Mouse (Mus musculus) midbrain, embryonic 13.5 days (tissue): ENCODE measurements at regions not wholly inside any gene's neighbourhood (a gene's known extent, or its start where the extent isn't known, plus 50 kb on each side); places are given as distances from the start of the nearest gene placed in this dataset.
A peak's percentile ranks its signal among the peaks of the same experiment; 100 is the strongest.

Experiments used
- ATAC-seq: fragments of 200-750 bp; cut with Nextera tagmentation; 2 replicates; pipeline ENCODE4 v1.8.0; 2017; ENCODE audit warnings: mild to moderate bottlenecking, moderate TSS enrichment, moderate library complexity
- H3K27ac ChIP-seq: fragments of 300-500 bp; sonication (generic); 2 replicates; pipeline ENCODE4 v1.5.1; 2015; ENCODE audit warnings: inconsistent platforms, mild to moderate bottlenecking, moderate library complexity
- H3K27me3 ChIP-seq: fragments of 300-500 bp; sonication (generic); 2 replicates; pipeline ENCODE4 v1.6.1; 2015; ENCODE audit warnings: mild to moderate bottlenecking, inconsistent platforms
- H3K36me3 ChIP-seq: fragments of 300-500 bp; sonication (generic); 2 replicates; pipeline ENCODE4 v1.6.1; 2015; ENCODE audit warnings: mild to moderate bottlenecking, inconsistent platforms
- H3K4me1 ChIP-seq: fragments of 300-500 bp; sonication (generic); replicated peaks from 2 replicates; pipeline ENCODE4 v1.6.1; 2015; ENCODE audit warnings: inconsistent platforms
- H3K4me2 ChIP-seq: fragments of 300-500 bp; sonication (generic); replicated peaks from 2 replicates; pipeline ENCODE4 v1.6.1; 2015; ENCODE audit warnings: moderate library complexity, mild to moderate bottlenecking, inconsistent platforms
- H3K4me3 ChIP-seq: fragments of 300-500 bp; sonication (generic); replicated peaks from 2 replicates; pipeline ENCODE4 v1.5.1; 2015; ENCODE audit warnings: mild to moderate bottlenecking, inconsistent platforms
- H3K9ac ChIP-seq: fragments of 300-500 bp; sonication (generic); replicated peaks from 2 replicates; pipeline ENCODE4 v1.6.1; 2015; ENCODE audit warnings: mild to moderate bottlenecking, inconsistent platforms
- H3K9me3 ChIP-seq: fragments of 300-500 bp; sonication (generic); 2 replicates; pipeline ENCODE4 v1.6.1; 2016; ENCODE audit warnings: mild to moderate bottlenecking, inconsistent platforms
- WGBS: fragments of 180-500 bp; shearing (Covaris S2); methylation state at CpG from one replicate; pipeline ENCODE4 v1.1.7; 2015; 5-methylcytosine and 5-hydroxymethylcytosine counted together

- H3K9ac ChIP-seq: no peak overlapping the region
- no peak for ATAC-seq
- H3K27ac ChIP-seq: no peak overlapping the region
- no peak overlapping the region for H3K4me2 ChIP-seq
- H3K36me3 ChIP-seq: no peaks in the 10 kb centered on the region
- H3K4me1 ChIP-seq: no peaks in the 10 kb centered on the region
- no peak overlapping the region for H3K4me3 ChIP-seq
- H3K27me3 ChIP-seq: no peaks in the 10 kb centered on the region
- H3K9me3 ChIP-seq: no peaks in the 10 kb centered on the region
Observed at GRCm38 (mm10) chr13:75503394-75503793, 203.2 kb upstream of the Ell2 start.

- ATAC-seq: no peak
Observed at GRCm38 (mm10) chr13:75514315-75515020, 192.1 kb upstream of the Ell2 start.

GRCm38 (mm10) chr13:75523293-75524278, 183.0 kb upstream of the Ell2 start:
- no peak overlapping the region for H3K27ac ChIP-seq
- H3K9me3 ChIP-seq: no peaks in the 10 kb centered on the region
- H3K9ac ChIP-seq: no peak overlapping the region
- H3K27me3 ChIP-seq: no peaks in the 10 kb centered on the region
- H3K4me1 ChIP-seq: no peaks in the 10 kb centered on the region
- 84% methylated on average over 4 of the region's 4 CpGs for WGBS
- no peak overlapping the region for H3K4me2 ChIP-seq
- no peaks in the 10 kb centered on the region for H3K36me3 ChIP-seq
- no peak overlapping the region for H3K4me3 ChIP-seq
- ATAC-seq: peak; percentile 45; the same call in 1 of the 2 replicates

More at GRCm38 (mm10) chr13:75514315-75515020, 192.1 kb upstream of the Ell2 start:
- no peaks in the 10 kb centered on the region for H3K36me3 ChIP-seq
- no peak overlapping the region for H3K27ac ChIP-seq
- no peak overlapping the region for H3K9ac ChIP-seq
- no peak overlapping the region for H3K4me3 ChIP-seq
- no peaks in the 10 kb centered on the region for H3K4me1 ChIP-seq
- no peaks in the 10 kb centered on the region for H3K27me3 ChIP-seq
- H3K4me2 ChIP-seq: no peak overlapping the region
- no peaks in the 10 kb centered on the region for H3K9me3 ChIP-seq
- WGBS: 44% methylated on average over 1 of the region's 1 CpGs

GRCm38 (mm10) chr13:75524481-75524880, 182.1 kb upstream of the Ell2 start:
- Histone ChIP-seq H3K4me3 (no peak overlapping the region), H3K4me1 (no peaks in the 10 kb centered on the region), H3K4me2 (no peak overlapping the region), H3K9ac (no peak overlapping the region), H3K9me3 (no peaks in the 10 kb centered on the region), H3K27me3 (no peaks in the 10 kb centered on the region), H3K27ac (no peak overlapping the region), H3K36me3 (no peaks in the 10 kb centered on the region)
- 94% methylated on average over 4 of the region's 4 CpGs for WGBS
- no peak for ATAC-seq

- Histone ChIP-seq H3K4me1 (no peaks in the 10 kb centered on the region), H3K9ac (no peak overlapping the region), H3K27ac (no peak overlapping the region), H3K4me3 (no peak overlapping the region), H3K36me3 (no peaks in the 10 kb centered on the region), H3K27me3 (no peaks in the 10 kb centered on the region), H3K4me2 (no peak overlapping the region), H3K9me3 (no peaks in the 10 kb centered on the region)
- no peak for ATAC-seq
- 92% methylated on average over 1 of the region's 1 CpGs for WGBS
Observed at GRCm38 (mm10) chr13:75531566-75531965, 175.0 kb upstream of the Ell2 start.

GRCm38 (mm10) chr13:75541446-75541845, 165.1 kb upstream of the Ell2 start:
- no peaks in the 10 kb centered on the region for H3K4me1 ChIP-seq
- H3K9ac ChIP-seq: no peak overlapping the region
- ATAC-seq: no peak
- H3K4me2 ChIP-seq: no peak overlapping the region
- H3K4me3 ChIP-seq: no peak overlapping the region
- no peak overlapping the region for H3K27ac ChIP-seq
- H3K27me3 ChIP-seq: no peaks in the 10 kb centered on the region
- no peaks in the 10 kb centered on the region for H3K36me3 ChIP-seq
- WGBS: 69% methylated on average over 2 of the region's 2 CpGs
- no peaks in the 10 kb centered on the region for H3K9me3 ChIP-seq

GRCm38 (mm10) chr13:75542253-75542945, 164.2 kb upstream of the Ell2 start:
- no peak for ATAC-seq
- WGBS: 83% methylated on average over 2 of the region's 2 CpGs
- Histone ChIP-seq H3K9ac (no peak overlapping the region), H3K27ac (no peak overlapping the region), H3K9me3 (no peaks in the 10 kb centered on the region), H3K4me2 (no peak overlapping the region), H3K27me3 (no peaks in the 10 kb centered on the region), H3K4me3 (no peak overlapping the region), H3K36me3 (no peaks in the 10 kb centered on the region), H3K4me1 (no peaks in the 10 kb centered on the region)

GRCm38 (mm10) chr13:75542946-75543327, 163.6 kb upstream of the Ell2 start:
- no peak overlapping the region for H3K4me3 ChIP-seq
- no peaks in the 10 kb centered on the region for H3K27me3 ChIP-seq
- H3K9ac ChIP-seq: no peak overlapping the region
- no peak overlapping the region for H3K27ac ChIP-seq
- H3K4me1 ChIP-seq: no peaks in the 10 kb centered on the region
- H3K4me2 ChIP-seq: no peak overlapping the region
- no peaks in the 10 kb centered on the region for H3K9me3 ChIP-seq
- H3K36me3 ChIP-seq: no peaks in the 10 kb centered on the region
- no peak for ATAC-seq

- WGBS: 80% methylated on average over 3 of the region's 3 CpGs
- ATAC-seq: no peak
- H3K9ac ChIP-seq: no peak overlapping the region
- no peaks in the 10 kb centered on the region for H3K9me3 ChIP-seq
- H3K36me3 ChIP-seq: no peaks in the 10 kb centered on the region
- no peaks in the 10 kb centered on the region for H3K27me3 ChIP-seq
- H3K4me3 ChIP-seq: no peak overlapping the region
- H3K4me2 ChIP-seq: no peak overlapping the region
- H3K27ac ChIP-seq: no peak overlapping the region
- no peaks in the 10 kb centered on the region for H3K4me1 ChIP-seq
Observed at GRCm38 (mm10) chr13:75543595-75543994, 163.0 kb upstream of the Ell2 start.

- Histone ChIP-seq H3K36me3 (no peaks in the 10 kb centered on the region), H3K4me3 (no peak overlapping the region), H3K4me2 (no peak overlapping the region), H3K27me3 (no peaks in the 10 kb centered on the region), H3K4me1 (no peaks in the 10 kb centered on the region), H3K9me3 (no peaks in the 10 kb centered on the region), H3K27ac (no peak overlapping the region), H3K9ac (no peak overlapping the region)
- ATAC-seq: no peak
Observed at GRCm38 (mm10) chr13:75544728-75545127, 161.8 kb upstream of the Ell2 start.

- 25% methylated on average over 3 of the region's 3 CpGs for whole genome bisulfite sequencing
- H3K4me1 ChIP-seq: no peaks in the 10 kb centered on the region
- no peaks in the 10 kb centered on the region for H3K27me3 ChIP-seq
- H3K4me3 ChIP-seq: no peak overlapping the region
- no peak overlapping the region for H3K9ac ChIP-seq
- H3K9me3 ChIP-seq: no peaks in the 10 kb centered on the region
- H3K36me3 ChIP-seq: no peaks in the 10 kb centered on the region
- H3K4me2 ChIP-seq: no peak overlapping the region
- H3K27ac ChIP-seq: no peak overlapping the region
- ATAC-seq: no peak
Observed at GRCm38 (mm10) chr13:75547791-75548190, 158.8 kb upstream of the Ell2 start.

GRCm38 (mm10) chr13:75578971-75579370, 127.6 kb upstream of the Ell2 start:
- Histone ChIP-seq H3K36me3 (no peaks in the 10 kb centered on the region), H3K9ac (no peak overlapping the region), H3K27me3 (no peaks in the 10 kb centered on the region), H3K4me3 (no peak overlapping the region), H3K4me2 (no peak overlapping the region), H3K9me3 (no peaks in the 10 kb centered on the region), H3K4me1 (no peaks in the 10 kb centered on the region), H3K27ac (no peak overlapping the region)
- WGBS: 80% methylated on average over 1 of the region's 1 CpGs
- ATAC-seq: no peak
